Mouse (Mus musculus) mouse trophoblast stem cell (cell line): ENCODE measurements around the gene Gm6401.
"Not testable (repeated sequence)": the region's sequence is repeated elsewhere in the genome, so short reads cannot be mapped to it uniquely, and the experiment has no call there.

ENCODE experiments used
- in situ Hi-C, 2 experiments: fragments of 300-500 bp; cut with MseI, MboI; formaldehyde crosslinking; loops; 2 replicates in 1 of 2; 3 replicates in 1 of 2; pipeline ENCODE4 v1.15.1; 2025

The Gm6401 gene

DNA sequence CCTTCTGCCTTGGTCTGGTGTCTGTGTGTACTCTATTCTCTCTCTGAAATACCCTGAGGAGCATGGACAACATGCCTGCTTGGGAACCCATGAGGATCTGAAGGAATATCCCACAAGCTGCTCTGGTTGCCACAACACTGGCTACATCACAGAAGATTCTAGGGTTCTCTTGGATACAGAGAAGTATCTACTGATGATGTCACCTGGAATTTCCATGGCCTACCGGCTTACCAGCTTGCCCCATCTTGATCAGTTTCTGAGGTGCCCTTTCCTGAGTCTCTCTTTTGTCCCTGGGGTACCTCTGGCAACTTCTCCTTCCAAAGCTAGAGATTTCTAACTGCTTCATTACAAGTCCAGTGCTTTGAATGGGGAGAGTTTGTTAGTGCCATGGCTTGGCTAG lies at the start of gene Gm6401:
TSS of gene Gm6401 (minus strand) at position 101 of the 400 bp plus-strand sequence.
- in situ Hi-C loops, result not testable (repeated sequence)

- in situ Hi-C loops, result not testable (repeated sequence)
Observed at GRCm38 (mm10) chr14:41983225-41983624, 15.5 kb upstream of the Gm6401 start, which contains the start of gene Gm3543. Gene Gm3543, minus strand, starts transcription at chr14:41983325.

GRCm38 (mm10) chr14:41968596-41968995 lies 869 bp upstream of the Gm6401 start:
- in situ Hi-C loops, result not testable (repeated sequence)

- in situ Hi-C loops, result not testable (repeated sequence)
Observed at GRCm38 (mm10) chr14:41964095-41964494, 3.6 kb downstream of the Gm6401 start.

DNA sequence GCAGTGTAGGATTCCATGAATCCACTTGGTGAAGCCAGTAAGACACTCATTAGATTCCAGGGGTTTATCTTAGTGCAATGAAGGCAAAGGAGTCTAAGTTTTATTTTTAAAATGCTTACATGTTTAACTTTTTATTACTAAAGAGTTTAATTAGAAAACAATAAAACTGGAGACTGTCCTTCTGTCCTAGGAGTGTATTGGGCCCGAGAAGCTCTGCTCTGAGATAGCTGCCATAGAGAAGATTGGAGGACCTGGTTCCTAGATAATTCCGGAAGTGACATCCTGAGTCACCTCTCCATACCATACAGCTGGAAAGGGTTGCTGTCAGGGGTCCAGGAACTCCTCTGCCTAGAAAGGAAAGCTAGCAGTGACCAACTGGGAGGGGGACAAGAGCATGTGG lies 24.0 kb downstream of the Gm6401 start, which contains the start of gene 1700024B05Rik:
TSS of gene 1700024B05Rik (plus strand) at position 301 of the 400 bp plus-strand sequence.
- in situ Hi-C loops, result not testable (repeated sequence)

- in situ Hi-C loops, result not testable (repeated sequence)
Observed at GRCm38 (mm10) chr14:41924649-41925048, 43.1 kb downstream of the Gm6401 start, which contains the start of gene 1700049E17Rik1. Gene 1700049E17Rik1, plus strand, starts transcription at chr14:41924949.
